Mouse (Mus musculus) forebrain, embryonic 13.5 days (tissue): ENCODE results near the gene Ralgapa2. TPM values are rescaled to one million over a fixed set of nuclear protein-coding genes. Genes with fewer than 3 reads are reported as not detected.

Experiments used
- ATAC-seq: fragments of 200-750 bp; cut with Nextera tagmentation; 2 replicates; pipeline ENCODE4 v1.8.0; 2017
- H3K27ac ChIP-seq: fragments of 300-500 bp; sonication (generic); 2 replicates; pipeline ENCODE4 v1.5.1; 2015; ENCODE audit warnings: inconsistent platforms, mild to moderate bottlenecking, moderate library complexity
- H3K27me3 ChIP-seq: fragments of 300-500 bp; sonication (generic); 2 replicates; pipeline ENCODE4 v1.6.1; 2015; ENCODE audit warnings: mild to moderate bottlenecking, inconsistent platforms
- H3K36me3 ChIP-seq: fragments of 300-500 bp; sonication (generic); 2 replicates; pipeline ENCODE4 v1.6.1; 2015; ENCODE audit warnings: mild to moderate bottlenecking, inconsistent platforms; ENCODE audit not compliant: poor library complexity, severe bottlenecking
- H3K4me1 ChIP-seq: fragments of 300-500 bp; sonication (generic); 2 replicates; pipeline ENCODE4 v1.6.1; 2015; ENCODE audit warnings: inconsistent platforms
- H3K4me2 ChIP-seq: fragments of 300-500 bp; sonication (generic); 2 replicates; pipeline ENCODE4 v1.6.1; 2015; ENCODE audit warnings: inconsistent platforms, mild to moderate bottlenecking, moderate library complexity
- H3K4me3 ChIP-seq: fragments of 300-500 bp; sonication (generic); 2 replicates; pipeline ENCODE4 v1.5.1; 2015; ENCODE audit warnings: mild to moderate bottlenecking, inconsistent platforms
- H3K9ac ChIP-seq: fragments of 300-500 bp; sonication (generic); 2 replicates; pipeline ENCODE4 v1.6.1; 2015; ENCODE audit warnings: mild to moderate bottlenecking, inconsistent platforms
- H3K9me3 ChIP-seq: fragments of 300-500 bp; sonication (generic); replicated peaks from 2 replicates; pipeline ENCODE4 v1.6.1; 2016; ENCODE audit warnings: inconsistent platforms
- WGBS: fragments of 180-500 bp; shearing (Covaris S2); methylation state at CpG from one replicate; pipeline ENCODE4 v1.1.7; 2015; 5-methylcytosine and 5-hydroxymethylcytosine counted together
- polyA plus RNA-seq: library from polyadenylated mRNA; unstranded; fragments of >200 nt; fragmentation: Nextera tagmentation; extraction: Ambion mirVana; gene quantifications from 2 replicates; pipeline ENCODE4 v1.2.1, GENCODE M21; 2015

Ralgapa2 gene
- polyA plus RNA-seq, 1 experiment from 2014 or later = 12.8 TPM

DNA sequence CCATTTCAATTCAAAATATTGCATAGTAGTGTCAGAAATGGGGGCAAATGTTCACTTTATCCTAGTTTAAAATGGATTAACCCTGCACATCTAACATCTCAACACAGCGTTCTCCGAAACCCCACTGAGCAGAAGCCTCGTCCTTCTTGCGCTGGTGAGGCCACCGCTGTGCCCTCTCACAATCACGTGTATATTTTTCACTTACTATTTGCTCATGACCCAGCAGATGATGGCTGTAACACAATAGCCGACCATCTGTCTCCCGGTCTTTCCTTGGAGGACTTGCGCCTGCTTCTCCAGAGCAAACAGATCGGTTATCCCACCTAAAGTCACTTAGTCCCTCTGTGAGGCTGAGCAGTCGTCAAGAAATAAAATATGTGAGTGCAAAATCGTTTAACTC is 146.0 kb downstream of the Ralgapa2 start:
- H3K4me2 ChIP-seq = no peak overlapping the region
- no peaks in the 10 kb centered on the region for H3K27me3 ChIP-seq
- H3K36me3 ChIP-seq = 0 out of 2 replicates have a peak, but pooled peaks cover 4% of the 10 kb centered on the region
- peak; percentile 25; the same call in 1 of the 2 replicates for ATAC-seq
- no peaks in the 10 kb centered on the region for H3K9me3 ChIP-seq
- no peak overlapping the region for H3K9ac ChIP-seq
- 61% methylated on average over 12 of the region's 12 CpGs for WGBS
- no peak overlapping the region for H3K27ac ChIP-seq
- no peak overlapping the region for H3K4me3 ChIP-seq
- peaks cover 25% of the 10 kb centered on the region for H3K4me1 ChIP-seq

DNA sequence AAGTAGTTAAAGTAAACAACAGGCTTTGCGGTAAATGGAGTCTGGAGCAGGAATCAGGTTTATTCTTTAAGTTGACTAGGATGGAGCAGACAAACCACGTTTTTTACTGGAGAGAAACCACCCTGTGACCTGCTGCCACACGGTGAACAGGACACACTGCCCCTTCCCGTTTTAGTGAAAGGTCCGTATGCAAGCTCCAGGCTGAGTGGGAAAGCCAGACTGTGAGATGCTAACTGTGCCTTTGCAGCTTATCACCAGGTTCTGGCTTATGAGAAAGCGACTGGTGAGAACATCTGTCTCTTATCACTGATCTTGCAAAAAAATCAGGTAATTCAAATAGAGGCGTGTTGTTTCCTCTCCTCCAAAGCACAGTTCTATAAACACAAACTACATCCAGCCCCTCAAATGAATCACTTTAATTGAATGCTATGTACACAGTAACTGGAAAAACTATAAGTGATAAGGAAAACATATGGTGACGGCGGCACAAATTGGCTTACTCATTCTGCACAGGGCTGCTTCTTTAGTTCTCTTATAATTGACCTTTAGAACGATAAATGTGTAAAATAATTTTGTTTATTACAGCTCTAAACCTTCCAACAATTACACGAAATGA is 146.7 kb downstream of the Ralgapa2 start:
- Histone ChIP-seq H3K4me3 (no peak overlapping the region), H3K27ac (no peak overlapping the region), H3K4me1 (peaks cover 27% of the 10 kb centered on the region), H3K9ac (no peak overlapping the region), H3K27me3 (no peaks in the 10 kb centered on the region), H3K36me3 (0 out of 2 replicates have a peak, but pooled peaks cover 4% of the 10 kb centered on the region), H3K9me3 (no peaks in the 10 kb centered on the region), H3K4me2 (no peak overlapping the region)
- 69% methylated on average over 11 of the region's 11 CpGs for WGBS
- ATAC-seq = peak; percentile 14; the same call in 1 of the 2 replicates

DNA sequence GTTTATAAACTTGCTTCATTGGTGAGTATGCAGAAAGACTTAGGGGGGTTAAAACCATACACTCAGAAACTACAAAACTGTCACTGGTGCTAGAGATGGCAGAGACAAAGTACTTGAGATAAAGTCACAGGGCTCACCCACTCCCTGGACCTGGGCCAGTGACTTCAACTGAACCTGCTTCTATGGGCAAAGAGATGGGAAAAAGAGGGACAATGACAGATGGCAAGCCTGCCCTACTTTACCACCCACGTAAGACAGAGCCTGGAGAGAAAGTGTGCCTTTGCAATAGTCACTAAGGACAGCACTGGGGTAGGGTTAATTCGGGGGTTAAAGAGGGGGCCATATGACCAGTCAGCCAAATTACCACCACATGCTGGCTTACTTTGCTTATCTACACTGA is 148.7 kb downstream of the Ralgapa2 start:
- H3K27ac ChIP-seq = no peak overlapping the region
- no peaks in the 10 kb centered on the region for H3K36me3 ChIP-seq
- H3K9me3 ChIP-seq = no peaks in the 10 kb centered on the region
- no peaks in the 10 kb centered on the region for H3K27me3 ChIP-seq
- no peak overlapping the region for H3K4me2 ChIP-seq
- peaks cover 27% of the 10 kb centered on the region for H3K4me1 ChIP-seq
- WGBS = 84% methylated on average over 2 of the region's 2 CpGs
- H3K9ac ChIP-seq = no peak overlapping the region
- H3K4me3 ChIP-seq = no peak overlapping the region
- no peak for ATAC-seq

DNA sequence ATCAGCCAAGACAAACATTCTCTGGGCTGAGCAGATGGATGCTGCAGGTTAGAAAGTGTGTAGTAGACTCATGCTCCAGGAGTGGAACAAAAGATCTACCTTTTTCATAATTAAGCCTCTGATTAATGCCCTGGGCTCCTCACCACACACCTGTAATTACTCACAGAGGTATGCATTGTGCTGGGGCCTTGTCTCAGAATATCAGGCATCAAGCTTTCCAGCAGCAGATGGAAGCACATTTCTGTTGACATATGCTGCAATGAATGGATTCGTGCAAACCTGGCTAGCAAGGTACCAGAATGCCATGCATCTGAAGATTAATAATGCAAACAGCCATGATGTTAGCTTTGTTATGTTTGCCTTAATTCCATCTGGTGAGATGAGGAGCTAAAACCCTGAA is 149.2 kb downstream of the Ralgapa2 start:
- WGBS = 78% methylated on average over 1 of the region's 1 CpGs
- no peak overlapping the region for H3K9ac ChIP-seq
- H3K9me3 ChIP-seq = no peaks in the 10 kb centered on the region
- no peaks in the 10 kb centered on the region for H3K27me3 ChIP-seq
- ATAC-seq = peak; percentile 41; the same call in 1 of the 2 replicates
- H3K36me3 ChIP-seq = no peaks in the 10 kb centered on the region
- no peak overlapping the region for H3K4me3 ChIP-seq
- no peak overlapping the region for H3K27ac ChIP-seq
- H3K4me1 ChIP-seq = peaks cover 27% of the 10 kb centered on the region
- H3K4me2 ChIP-seq = no peak overlapping the region

DNA sequence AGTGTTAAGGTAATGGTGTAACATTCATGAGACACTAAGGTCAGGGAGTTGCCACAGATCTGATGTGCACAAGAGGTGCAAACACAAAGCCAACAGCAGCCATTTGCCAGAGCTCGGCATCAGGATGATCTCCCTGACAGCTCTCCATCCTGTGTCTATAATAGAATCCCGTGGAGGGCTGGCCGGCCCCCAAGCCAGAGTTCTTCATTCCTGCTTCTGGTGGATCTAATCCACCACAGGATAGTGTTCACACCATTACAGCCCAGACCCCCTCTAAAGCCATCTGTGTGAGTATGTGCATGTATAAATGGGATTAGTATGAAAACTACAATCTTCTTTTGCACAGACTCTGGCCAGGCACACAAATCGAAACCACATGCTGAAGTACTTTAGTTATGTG is 150.2 kb downstream of the Ralgapa2 start:
- Histone ChIP-seq H3K4me1 (peaks cover 27% of the 10 kb centered on the region), H3K4me3 (no peak overlapping the region), H3K9ac (no peak overlapping the region), H3K27me3 (no peaks in the 10 kb centered on the region), H3K27ac (no peak overlapping the region), H3K36me3 (no peaks in the 10 kb centered on the region), H3K9me3 (no peaks in the 10 kb centered on the region), H3K4me2 (no peak overlapping the region)
- WGBS = 77% methylated on average over 4 of the region's 4 CpGs
- ATAC-seq = no peak

DNA sequence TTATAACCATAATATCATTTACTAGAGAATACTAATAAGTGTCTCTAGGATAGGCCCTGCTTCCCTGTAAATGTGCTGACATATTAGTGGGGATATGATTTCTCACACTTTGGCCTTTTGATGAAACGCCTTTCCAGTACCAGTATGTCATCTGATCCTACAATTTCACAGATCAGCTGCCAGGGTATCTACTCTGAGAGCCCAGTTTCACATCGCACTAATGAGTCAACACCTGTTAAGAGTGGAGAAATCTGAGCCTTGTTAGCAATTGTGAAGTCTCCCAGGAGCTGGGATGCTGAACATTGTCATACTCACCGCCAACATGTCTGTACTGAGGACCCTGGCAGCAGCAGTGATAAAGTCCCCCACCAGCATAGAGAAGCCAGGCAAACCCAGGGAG is 151.1 kb downstream of the Ralgapa2 start:
- Histone ChIP-seq H3K4me1 (peaks cover 25% of the 10 kb centered on the region), H3K4me2 (no peak overlapping the region), H3K9ac (no peak overlapping the region), H3K4me3 (no peak overlapping the region), H3K27me3 (no peaks in the 10 kb centered on the region), H3K9me3 (no peaks in the 10 kb centered on the region), H3K36me3 (no peaks in the 10 kb centered on the region), H3K27ac (no peak overlapping the region)
- ATAC-seq = no peak
- 68% methylated on average over 3 of the region's 3 CpGs for WGBS

DNA sequence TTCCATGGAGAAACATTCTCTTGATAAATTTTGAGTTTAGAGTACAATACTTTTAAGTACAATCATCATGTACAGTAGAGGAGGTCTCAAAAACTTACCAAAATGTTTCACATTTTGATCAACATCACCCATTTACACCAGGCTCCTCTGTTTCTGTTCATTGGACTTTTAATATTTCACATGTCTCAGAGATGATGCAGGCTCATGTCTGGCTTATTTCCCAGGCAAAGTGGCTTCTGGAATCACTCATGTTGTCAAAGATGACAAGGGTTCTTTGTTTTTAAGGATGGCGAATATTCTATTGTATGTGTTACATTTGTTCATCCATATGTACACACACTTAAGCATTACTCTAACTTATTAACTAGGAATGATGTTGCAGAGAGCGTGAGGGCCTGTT is 152.5 kb downstream of the Ralgapa2 start:
- Histone ChIP-seq H3K4me3 (no peak overlapping the region), H3K27ac (no peak overlapping the region), H3K36me3 (no peaks in the 10 kb centered on the region), H3K9ac (no peak overlapping the region), H3K27me3 (no peaks in the 10 kb centered on the region), H3K4me1 (peaks cover 16% of the 10 kb centered on the region), H3K9me3 (no peaks in the 10 kb centered on the region), H3K4me2 (no peak overlapping the region)
- no peak for ATAC-seq
- 94% methylated on average over 2 of the region's 2 CpGs for WGBS

DNA sequence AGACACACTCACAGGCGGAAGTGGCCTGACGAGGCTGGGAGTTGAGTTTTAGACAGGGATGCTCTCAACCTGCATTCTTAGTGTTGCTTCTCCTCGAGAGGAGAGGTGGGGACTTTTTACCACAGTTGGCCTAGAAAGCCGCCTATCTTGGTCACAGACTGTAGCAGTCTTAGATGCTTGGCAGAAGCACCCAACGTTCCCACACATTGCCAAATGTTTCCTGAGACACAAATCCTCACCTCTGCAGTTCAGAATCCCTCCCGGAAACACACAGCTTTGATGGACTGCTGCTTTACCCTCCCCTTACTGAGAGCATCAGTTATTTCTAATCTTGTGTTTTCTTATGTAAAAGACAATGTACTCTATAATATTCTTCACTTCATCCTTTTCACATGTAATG is 155.6 kb downstream of the Ralgapa2 start:
- 86% methylated on average over 6 of the region's 6 CpGs for WGBS
- no peak overlapping the region for H3K9ac ChIP-seq
- no peaks in the 10 kb centered on the region for H3K27me3 ChIP-seq
- H3K9me3 ChIP-seq = no peaks in the 10 kb centered on the region
- no peak for ATAC-seq
- H3K4me1 ChIP-seq = peaks cover 4% of the 10 kb centered on the region; the same call in 1 of the 2 replicates
- no peak overlapping the region for H3K27ac ChIP-seq
- 0 out of 2 replicates have a peak, but pooled peaks cover 6% of the 10 kb centered on the region for H3K36me3 ChIP-seq
- H3K4me2 ChIP-seq = no peak overlapping the region
- H3K4me3 ChIP-seq = no peak overlapping the region

DNA sequence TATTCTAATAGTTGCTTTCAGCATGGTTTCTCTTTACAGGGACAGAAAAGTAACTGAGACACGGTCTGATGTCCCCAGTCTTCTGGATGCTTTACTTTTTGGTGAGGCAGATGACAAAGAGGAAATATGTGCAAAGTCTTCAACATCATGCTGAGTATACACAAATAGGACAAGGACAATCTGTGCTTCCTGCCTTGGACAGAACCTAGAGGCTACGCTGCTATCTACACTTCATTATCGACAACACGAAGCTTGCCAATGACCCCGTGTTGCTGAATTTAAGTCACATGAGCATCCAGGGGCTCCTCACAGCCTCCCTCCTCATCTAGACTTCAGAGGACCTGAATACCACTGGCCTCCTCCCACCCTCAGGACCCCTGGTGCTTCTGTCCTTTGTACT is 161.9 kb downstream of the Ralgapa2 start:
- Histone ChIP-seq H3K27ac (no peak overlapping the region), H3K27me3 (no peaks in the 10 kb centered on the region), H3K4me2 (no peak overlapping the region), H3K9ac (no peak overlapping the region), H3K36me3 (peaks cover 25% of the 10 kb centered on the region; the same call in 1 of the 2 replicates), H3K4me1 (peaks cover 29% of the 10 kb centered on the region), H3K9me3 (no peaks in the 10 kb centered on the region), H3K4me3 (no peak overlapping the region)
- WGBS = 93% methylated on average over 5 of the region's 5 CpGs
- ATAC-seq = no peak

DNA sequence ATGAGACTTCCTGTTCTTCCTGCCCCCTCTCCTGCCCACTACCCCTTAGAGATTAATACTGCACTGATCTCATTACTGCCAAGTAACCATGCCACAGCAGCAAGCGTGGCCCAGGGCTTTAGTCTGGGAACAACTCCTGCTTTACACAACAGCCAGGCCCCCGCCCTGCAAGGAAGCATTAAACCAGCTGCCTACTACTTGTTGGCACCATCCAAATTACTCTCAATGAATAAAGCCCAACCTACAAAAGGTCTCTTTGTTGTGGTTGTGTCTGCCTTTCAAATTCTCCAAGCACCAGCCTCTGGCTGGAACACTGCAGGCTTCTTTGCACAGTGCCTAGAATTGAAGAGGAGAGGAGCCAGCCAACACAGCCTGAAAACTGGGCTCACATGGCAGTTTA is 164.2 kb downstream of the Ralgapa2 start:
- WGBS = 17% methylated on average over 2 of the region's 2 CpGs
- Histone ChIP-seq H3K9ac (no peak overlapping the region), H3K36me3 (peaks cover 36% of the 10 kb centered on the region), H3K4me2 (no peak overlapping the region), H3K27me3 (no peaks in the 10 kb centered on the region), H3K9me3 (no peaks in the 10 kb centered on the region), H3K4me1 (peaks cover 29% of the 10 kb centered on the region), H3K27ac (peak overlapping the region; percentile 82), H3K4me3 (no peak overlapping the region)
- ATAC-seq = peak; percentile 96

DNA sequence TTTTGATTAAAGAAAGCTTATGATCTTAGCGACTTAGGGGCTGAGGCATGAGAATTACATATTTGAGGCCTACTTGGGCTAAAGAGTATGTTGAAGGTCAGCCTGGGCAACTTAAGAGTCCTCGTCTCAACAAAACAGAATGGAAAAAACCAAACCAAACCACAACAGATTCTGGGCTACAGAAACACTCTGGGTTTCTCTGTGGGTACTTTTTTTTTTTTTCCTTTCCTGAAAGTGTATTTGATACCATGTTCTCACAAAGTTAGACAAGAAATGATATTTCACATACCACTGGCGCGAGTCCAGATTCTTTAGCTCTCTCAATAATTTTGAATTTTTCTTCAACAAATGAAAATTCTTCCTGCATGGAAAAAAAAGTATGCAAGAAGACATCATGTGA is 172.1 kb downstream of the Ralgapa2 start:
- no peaks in the 10 kb centered on the region for H3K9me3 ChIP-seq
- no peak for ATAC-seq
- no peak overlapping the region for H3K4me3 ChIP-seq
- no peak overlapping the region for H3K9ac ChIP-seq
- peaks cover 16% of the 10 kb centered on the region for H3K4me1 ChIP-seq
- no peaks in the 10 kb centered on the region for H3K27me3 ChIP-seq
- no peak overlapping the region for H3K27ac ChIP-seq
- peaks cover 19% of the 10 kb centered on the region for H3K36me3 ChIP-seq
- no peak overlapping the region for H3K4me2 ChIP-seq
- WGBS = 97% methylated on average over 4 of the region's 4 CpGs

DNA sequence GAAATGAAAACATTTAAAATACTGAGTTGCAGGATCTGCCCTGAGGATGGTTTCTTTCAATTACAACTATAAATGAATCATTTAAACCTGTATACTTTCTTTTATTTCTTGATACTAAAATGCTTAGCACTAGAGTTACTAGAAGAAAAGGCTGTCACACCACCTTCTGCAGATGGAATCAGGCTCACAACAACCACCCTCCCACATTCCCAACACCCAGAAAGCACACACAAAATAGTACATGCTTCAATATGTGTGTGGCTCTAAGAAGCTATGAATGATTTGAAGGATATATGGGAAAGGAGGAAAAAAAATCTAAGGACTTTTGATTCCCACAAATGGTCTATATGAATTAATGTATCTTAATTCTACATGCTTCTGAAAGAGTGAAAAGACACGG is 174.6 kb downstream of the Ralgapa2 start:
- peaks cover 7% of the 10 kb centered on the region for H3K36me3 ChIP-seq
- H3K27me3 ChIP-seq = no peaks in the 10 kb centered on the region
- peaks cover 19% of the 10 kb centered on the region for H3K4me1 ChIP-seq
- H3K4me3 ChIP-seq = no peak overlapping the region
- no peaks in the 10 kb centered on the region for H3K9me3 ChIP-seq
- H3K27ac ChIP-seq = no peak overlapping the region
- WGBS = 77% methylated on average over 1 of the region's 1 CpGs
- no peak overlapping the region for H3K4me2 ChIP-seq
- no peak overlapping the region for H3K9ac ChIP-seq
- ATAC-seq = no peak

DNA sequence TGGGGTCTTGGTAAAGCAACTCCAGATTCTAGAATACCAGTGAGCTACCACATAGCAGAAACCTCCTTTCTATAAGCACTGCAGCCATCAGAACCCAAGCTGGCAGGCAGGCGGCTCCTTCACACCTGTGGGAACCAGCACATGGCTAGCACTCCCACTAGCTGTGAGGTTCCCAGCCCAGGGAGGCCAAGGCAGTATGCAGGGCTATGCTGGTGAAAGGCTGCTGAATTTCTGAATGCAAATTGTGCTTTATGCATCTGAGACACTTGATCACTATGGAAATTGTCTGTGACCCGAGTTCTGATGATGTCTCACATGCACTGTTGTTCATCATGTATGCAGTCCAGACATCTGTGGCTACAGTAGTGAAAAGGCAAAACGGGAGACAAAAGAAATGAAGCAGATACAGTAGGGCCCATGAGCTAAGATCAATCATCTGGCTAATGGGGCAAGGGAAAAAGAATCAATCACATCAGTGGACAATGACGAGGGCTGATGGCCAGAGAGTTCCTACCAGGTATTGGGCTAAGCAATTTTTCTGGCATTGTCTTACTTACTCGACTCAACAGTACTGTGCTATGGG is 180.2 kb downstream of the Ralgapa2 start:
- peaks cover 51% of the 10 kb centered on the region for H3K4me1 ChIP-seq
- no peaks in the 10 kb centered on the region for H3K27me3 ChIP-seq
- peak; percentile 38; the same call in 1 of the 2 replicates for ATAC-seq
- H3K36me3 ChIP-seq = no peaks in the 10 kb centered on the region
- no peak overlapping the region for H3K4me3 ChIP-seq
- H3K4me2 ChIP-seq = no peak overlapping the region
- H3K9me3 ChIP-seq = no peaks in the 10 kb centered on the region
- H3K9ac ChIP-seq = no peak overlapping the region
- 53% methylated on average over 5 of the region's 5 CpGs for WGBS
- H3K27ac ChIP-seq = peak overlapping the region; percentile 61
